Mouse (Mus musculus): ENCODE data around the gene Olfm2.

GRCm38 (mm10) chr9:20653859-20654258 is 92.3 kb downstream of the Olfm2 start:
- TF ChIP-seq POLR2A (IDR thresholded peaks at IDR 0.05; ENCODE audit: extremely low read depth, insufficient read depth, low read length), result no peak
- TF ChIP-seq CTCF (IDR thresholded peaks at IDR 0.05; ENCODE audit: extremely low read depth, insufficient read depth, low read length), result no peak

All from cortical plate, adult 2 months (tissue).